Mouse (Mus musculus): ENCODE results near the gene Runx1. TPM values are rescaled to one million over a fixed set of nuclear protein-coding genes. Genes with fewer than 3 reads are reported as not detected.

Gene Runx1
- polyA plus RNA-seq, 1 experiment = 226 TPM

DNA sequence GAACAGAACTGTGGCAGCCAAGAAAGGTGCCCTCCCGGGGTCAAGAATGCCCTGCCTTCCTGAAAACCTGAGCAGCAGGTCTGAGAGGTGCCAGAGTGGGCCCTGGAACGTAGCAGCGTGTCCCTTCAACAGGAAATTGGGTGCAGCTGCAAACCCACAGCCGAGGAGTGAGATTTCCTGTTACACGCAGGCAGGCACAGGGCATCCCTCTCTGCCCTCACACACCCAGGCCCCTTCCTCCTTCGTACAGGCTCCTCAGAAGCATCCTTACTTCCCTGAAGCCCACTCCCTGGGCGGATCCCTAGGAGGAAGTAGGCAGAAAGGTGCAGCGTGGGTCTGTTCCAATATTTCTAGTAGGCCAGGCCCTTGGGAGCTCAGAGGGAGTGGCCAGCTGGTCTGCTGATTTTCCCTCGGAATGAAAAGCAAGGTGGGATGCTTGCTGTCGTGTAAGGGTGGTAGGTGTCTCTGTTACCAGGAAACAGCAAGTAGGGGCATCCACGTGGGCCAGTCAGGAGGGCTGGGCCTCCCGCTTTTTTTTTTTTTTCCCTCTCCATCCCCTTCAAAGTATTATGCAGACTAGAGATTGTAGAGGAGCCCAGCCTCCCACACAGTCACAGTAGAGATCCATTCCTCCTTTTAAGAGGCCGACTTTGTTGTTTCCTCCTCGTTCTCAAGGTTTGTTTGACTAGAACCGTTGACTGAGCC, 181.1 kb downstream of the Runx1 start:
- no peak for TF ChIP-seq GATA1 (IDR thresholded peaks at IDR 0.05; ENCODE audit: low read length)

- no peak for TF ChIP-seq GATA1 (IDR thresholded peaks at IDR 0.05; ENCODE audit: low read length)
These were observed 181.6 kb downstream of the Runx1 start for GRCm38 (mm10) chr16:92644315-92644714.

- no peak for TF ChIP-seq GATA1 (IDR thresholded peaks at IDR 0.05; ENCODE audit: low read length)
These were observed 183.7 kb downstream of the Runx1 start for GRCm38 (mm10) chr16:92642283-92642682.

DNA sequence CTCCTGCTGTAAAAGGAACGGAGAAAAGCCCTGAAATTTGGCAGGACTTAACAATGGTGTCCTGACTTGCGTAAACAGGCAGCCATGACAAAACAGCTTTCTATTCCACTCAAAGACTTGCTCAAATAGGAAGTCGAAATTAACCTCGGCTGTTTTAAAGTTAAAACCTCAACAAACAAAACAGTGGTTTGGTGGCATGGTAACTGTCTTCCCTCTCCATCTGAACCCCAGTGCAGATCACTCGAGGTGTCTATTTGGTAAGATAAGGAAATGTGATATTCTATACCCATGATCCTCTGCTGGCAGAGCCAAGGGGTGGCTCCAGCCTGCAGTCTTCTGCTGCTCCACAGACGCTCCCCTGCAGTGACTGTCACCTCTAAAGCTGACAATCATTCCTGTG, 184.9 kb downstream of the Runx1 start:
- no peak for TF ChIP-seq GATA1 (IDR thresholded peaks at IDR 0.05; ENCODE audit: low read length)

DNA sequence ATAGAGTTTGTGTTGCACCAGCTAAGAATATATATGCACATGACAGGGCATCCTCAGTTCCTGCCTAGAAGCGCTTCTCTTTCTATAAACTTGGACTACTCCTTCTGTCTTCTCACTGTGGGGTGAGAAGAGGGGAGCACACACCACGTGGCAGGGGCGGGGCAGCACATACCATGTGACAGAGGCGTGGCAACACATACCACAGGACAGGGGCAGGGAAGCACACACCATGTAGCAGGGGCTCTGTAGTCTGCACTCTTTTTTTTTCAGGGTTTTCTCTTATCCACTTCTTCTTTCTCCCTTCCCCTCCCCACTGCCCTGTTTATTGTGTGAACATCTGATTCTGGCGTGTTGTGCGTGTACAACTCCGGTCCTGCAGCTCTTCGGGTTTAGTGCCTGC, 186.9 kb downstream of the Runx1 start:
- no peak for TF ChIP-seq GATA1 (IDR thresholded peaks at IDR 0.05; ENCODE audit: low read length)

- no peak for TF ChIP-seq GATA1 (IDR thresholded peaks at IDR 0.05; ENCODE audit: low read length)
These were observed 188.9 kb downstream of the Runx1 start for GRCm38 (mm10) chr16:92637033-92637432.

- TF ChIP-seq GATA1 (IDR thresholded peaks at IDR 0.05; ENCODE audit: low read length) = no peak
These were observed 193.7 kb downstream of the Runx1 start for GRCm38 (mm10) chr16:92632115-92632763.

GRCm38 (mm10) chr16:92631637-92632036, 194.3 kb downstream of the Runx1 start:
- TF ChIP-seq GATA1 (IDR thresholded peaks at IDR 0.05; ENCODE audit: low read length) = no peak

GRCm38 (mm10) chr16:92630950-92631349, 195.0 kb downstream of the Runx1 start:
- no peak for TF ChIP-seq GATA1 (IDR thresholded peaks at IDR 0.05; ENCODE audit: low read length)

- TF ChIP-seq GATA1 (IDR thresholded peaks at IDR 0.05; ENCODE audit: low read length) = no peak
These were observed 196.1 kb downstream of the Runx1 start for GRCm38 (mm10) chr16:92629829-92630228.

DNA sequence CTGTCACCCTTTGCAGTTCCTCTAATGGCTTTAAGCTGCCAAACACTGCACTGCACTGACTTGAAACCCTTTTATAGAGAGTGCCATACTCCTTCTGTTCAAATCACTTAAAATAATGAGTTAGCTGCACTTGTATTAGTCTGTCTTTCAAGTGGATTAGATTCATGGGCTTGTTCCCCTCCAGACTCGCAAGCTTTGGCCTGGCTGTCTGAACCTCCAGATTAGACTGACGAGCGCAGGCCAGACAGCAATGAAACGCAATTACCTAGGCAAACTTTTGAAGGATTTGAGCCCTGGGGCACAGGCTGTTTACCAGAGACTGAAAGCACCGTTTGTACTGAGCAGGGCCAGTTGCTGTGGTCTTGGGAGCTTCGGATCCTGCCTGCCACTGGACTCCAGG, 198.7 kb downstream of the Runx1 start:
- no peak for TF ChIP-seq GATA1 (IDR thresholded peaks at IDR 0.05; ENCODE audit: low read length)

DNA sequence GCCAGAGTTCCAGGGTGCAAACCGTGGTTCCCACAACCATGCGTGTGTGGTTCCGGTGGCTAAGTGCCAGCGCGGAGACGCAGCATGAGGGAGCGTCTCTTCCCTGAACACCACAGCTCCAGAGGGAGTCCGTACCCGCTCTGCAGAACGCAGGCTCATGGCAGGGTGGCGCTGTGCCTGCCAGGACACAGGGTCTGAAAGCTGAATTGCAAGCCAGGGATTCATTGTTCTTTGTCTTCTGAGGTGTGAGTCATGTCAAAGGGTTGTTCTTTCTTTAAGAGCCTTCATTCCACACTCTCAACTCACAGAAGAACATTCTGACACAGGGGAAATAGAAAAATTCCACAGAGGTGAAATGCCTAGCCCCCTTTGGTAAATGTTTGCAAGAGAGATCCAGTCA, 202.0 kb downstream of the Runx1 start:
- no peak for TF ChIP-seq GATA1 (IDR thresholded peaks at IDR 0.05; ENCODE audit: low read length)

GRCm38 (mm10) chr16:92621859-92622258, 204.1 kb downstream of the Runx1 start:
- TF ChIP-seq GATA1 (IDR thresholded peaks at IDR 0.05; ENCODE audit: low read length) = no peak

DNA sequence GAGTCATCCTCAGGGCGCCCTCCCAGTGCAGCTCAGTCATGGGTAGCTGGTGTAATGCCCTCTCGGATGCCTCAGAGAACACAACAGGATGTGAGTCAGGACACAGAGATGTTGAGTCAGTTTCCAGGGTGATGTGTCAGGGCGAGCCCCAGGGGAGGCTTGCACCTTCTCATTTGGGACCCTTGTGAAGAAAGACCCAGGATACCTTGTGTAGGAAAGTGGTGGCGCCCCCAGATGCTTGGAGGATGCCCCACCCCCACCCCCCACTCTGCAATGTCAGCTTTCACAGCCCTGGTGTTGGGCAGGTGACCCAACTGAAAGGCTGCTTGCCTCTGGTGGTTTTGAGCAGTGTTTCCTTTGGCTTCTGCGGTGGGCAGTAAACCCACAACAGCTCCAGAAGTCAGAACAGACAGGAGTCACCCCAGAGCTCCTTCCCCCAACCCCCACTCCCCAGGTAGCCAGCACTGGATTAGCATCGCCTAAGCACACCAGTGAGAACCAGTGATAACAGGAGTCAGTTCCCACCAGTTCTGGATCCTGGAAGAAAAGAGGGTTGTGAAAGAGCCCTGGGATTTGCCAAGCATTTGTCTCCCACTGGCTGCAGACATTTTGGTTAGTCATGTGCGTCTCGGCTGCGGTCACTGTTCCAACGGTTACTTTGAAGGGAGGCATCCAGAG, 205.0 kb downstream of the Runx1 start:
- TF ChIP-seq GATA1 (IDR thresholded peaks at IDR 0.05; ENCODE audit: low read length) = no peak

DNA sequence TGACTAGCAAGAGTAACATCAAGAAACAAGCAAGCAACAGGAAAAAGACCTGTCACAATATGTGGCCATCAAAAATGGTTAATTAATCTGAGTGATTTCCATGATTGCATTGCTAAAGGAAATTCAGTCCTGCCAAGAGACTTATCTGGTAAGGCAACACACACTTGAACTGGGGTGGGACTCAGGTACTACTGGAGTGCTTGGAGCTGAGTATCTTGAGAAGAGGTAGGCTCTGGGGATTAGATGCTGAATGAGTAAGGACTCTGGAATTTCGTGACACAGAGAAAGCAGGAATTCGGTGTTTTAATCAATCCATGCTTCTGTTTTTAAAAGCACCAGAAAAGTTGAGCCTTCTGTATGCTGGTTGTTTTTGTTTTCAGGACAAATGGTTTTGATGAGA, 209.1 kb downstream of the Runx1 start:
- TF ChIP-seq GATA1 (IDR thresholded peaks at IDR 0.05; ENCODE audit: low read length) = no peak

DNA sequence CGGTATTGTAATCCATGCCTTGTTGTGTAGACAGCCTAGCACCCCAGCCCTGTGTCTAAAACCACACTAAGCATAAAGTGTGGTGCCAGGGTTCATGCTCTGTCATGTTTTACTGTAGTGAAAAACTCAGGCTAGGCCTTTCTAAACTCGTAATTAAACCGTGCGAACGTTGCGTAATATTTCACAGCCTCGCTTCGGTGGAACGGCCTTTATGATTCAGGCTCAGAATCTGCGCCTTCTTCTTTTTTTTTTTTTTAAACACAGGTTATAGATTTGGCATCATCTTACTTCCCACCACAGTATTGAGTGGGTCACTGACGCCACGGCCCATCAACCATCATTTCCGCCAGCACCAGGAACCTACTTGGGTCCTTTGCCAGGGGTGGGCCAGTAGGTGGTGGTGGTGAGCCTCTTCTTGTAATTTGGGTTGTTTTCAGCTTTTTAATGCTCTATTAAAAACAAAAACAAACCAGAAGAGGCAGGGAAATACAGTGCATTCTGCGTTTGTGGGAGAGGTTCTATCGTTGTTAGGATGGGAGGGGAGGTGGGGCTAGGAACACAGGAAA, 210.6 kb downstream of the Runx1 start:
- no peak for TF ChIP-seq GATA1 (IDR thresholded peaks at IDR 0.05; ENCODE audit: low read length)

Measured in G1E-ER4 (cell line).